Mouse (Mus musculus): Measurements from ENCODE around the gene Abca13. TPM values are rescaled to one million over a fixed set of nuclear protein-coding genes. Genes with fewer than 3 reads are reported as not detected.
"Not testable (repeated sequence)": the region's sequence is repeated elsewhere in the genome, so short reads cannot be mapped to it uniquely, and the experiment has no call there.

The Abca13 gene
- polyA plus RNA-seq, 1 experiment, result under 0.01 TPM

DNA sequence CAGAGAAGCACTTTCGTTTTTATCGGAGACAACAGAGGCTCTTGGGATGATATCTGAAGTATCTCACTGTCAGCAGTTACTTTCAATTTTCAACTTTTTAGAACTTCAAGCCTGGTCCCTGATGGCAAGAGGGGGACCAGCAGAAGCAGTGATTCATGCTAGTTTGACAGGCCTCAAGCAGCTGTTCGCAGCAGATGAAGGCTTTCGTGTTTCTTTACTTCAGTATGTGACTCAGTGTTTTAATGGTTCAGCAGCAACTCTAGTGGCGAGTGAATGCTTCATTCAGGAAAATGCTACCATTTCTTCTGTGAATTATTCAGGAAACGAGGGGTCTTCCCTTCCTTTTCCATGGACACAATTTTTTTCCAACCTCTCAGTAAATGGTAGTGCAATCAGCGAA lies 99.4 kb downstream of the Abca13 start:
- no peak for DNase-seq (ENCODE audit: low read depth)

- DNase-seq (ENCODE audit: low read depth), result no peak
Measured at GRCm38 (mm10) chr11:9299615-9300014, 107.9 kb downstream of the Abca13 start.

DNA sequence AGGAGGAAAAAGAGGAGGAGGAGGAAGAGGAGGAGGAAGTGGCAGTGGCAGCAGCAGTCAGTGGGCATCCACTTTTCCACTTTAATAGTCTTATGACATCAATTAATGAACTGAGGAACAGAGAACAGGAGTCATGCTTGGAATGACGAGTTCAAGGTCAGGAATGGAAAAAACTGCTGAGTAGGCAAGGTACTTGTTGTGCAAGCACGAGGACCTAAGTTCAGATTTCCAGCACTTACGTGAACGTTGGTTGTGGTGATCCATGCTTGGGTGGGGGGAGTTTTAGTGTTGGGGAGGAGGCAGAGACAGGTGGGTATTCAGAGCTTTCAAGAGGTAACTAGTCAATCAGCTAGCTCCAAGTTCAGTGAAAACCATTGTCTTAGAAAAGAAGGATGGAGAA lies 113.7 kb downstream of the Abca13 start:
- DNase-seq (ENCODE audit: low read depth), result no peak

DNA sequence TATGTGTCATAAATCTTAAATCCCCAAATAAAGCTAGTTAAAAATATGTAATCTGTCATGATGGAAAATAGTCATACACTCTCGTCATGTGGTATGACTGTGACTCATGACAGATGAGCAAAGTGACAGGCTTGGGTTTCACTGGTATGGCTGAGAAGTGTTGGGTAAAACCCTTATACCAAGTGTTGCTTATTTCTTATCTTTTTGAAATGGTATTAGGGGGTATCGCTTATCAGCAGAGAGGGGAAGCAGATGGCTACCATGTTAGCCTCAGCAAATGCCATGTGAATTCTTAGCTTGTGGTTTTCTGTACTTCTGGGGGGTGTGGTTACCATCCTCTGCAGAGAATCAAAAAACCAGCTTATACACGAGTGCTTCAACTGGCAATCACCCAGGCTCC lies 124.8 kb downstream of the Abca13 start:
- no peak for DNase-seq (ENCODE audit: low read depth)

DNA sequence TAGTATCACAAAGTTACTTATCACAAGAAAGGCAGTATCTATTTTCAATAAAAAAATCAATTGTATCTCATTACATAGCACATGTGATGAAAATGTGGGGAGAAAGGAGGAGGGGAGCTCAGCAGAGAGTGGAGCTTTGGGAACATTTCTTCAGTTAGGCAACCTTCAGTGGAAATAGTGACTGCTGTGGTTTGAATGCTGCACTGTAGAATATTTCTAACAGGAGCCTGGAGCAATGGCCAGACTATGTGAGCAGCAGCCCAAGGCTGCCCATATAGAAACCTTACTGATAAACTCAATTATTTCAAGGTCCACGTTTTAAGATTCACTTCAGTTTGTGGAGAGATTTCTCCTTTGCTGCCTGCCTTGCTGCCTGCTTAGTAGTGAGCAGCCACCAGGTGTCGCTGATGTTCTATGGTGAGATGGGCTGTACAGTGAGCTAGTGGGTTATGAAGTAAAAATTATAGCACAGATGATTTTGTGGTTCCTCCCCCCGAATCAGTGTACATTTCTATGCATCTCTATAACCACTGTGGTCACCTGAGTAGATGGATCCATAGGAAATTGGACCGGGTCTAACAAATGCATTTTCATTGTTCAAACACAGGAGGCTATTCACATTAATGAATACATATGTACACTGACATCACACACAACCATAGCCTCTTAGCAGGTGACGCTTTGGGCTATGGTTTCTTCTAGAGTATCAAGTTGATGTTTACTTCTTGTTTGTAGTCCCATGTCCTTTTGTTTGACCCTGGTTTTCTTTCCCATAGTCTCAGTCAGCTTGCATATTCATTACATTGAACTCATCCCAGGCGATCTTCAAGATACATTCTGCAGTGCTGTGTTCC lies 125.6 kb downstream of the Abca13 start:
- DNase-seq (ENCODE audit: low read depth), result no peak

DNA sequence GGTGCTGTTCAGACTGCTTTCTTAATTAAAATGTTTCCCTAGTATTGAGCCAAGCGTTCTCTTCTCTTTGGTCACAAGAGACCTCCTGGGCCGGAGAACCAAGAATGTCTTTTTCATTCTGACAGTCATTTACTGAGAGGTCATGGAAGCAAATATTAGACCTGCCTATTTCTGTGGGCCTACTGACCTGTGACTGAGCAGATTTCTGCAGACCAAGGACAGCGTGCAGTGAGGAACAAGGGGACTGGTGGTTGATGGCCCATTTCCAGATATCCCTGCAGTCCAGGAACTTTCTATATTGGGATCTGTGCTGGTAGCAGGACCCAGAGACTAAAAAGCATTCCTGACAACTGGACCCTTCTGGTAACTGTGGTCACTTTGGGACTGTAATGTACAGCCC lies 146.4 kb downstream of the Abca13 start:
- no peak for DNase-seq (ENCODE audit: low read depth)

GRCm38 (mm10) chr11:9347724-9348123 lies 156.0 kb downstream of the Abca13 start:
- no peak for DNase-seq (ENCODE audit: low read depth)

DNA sequence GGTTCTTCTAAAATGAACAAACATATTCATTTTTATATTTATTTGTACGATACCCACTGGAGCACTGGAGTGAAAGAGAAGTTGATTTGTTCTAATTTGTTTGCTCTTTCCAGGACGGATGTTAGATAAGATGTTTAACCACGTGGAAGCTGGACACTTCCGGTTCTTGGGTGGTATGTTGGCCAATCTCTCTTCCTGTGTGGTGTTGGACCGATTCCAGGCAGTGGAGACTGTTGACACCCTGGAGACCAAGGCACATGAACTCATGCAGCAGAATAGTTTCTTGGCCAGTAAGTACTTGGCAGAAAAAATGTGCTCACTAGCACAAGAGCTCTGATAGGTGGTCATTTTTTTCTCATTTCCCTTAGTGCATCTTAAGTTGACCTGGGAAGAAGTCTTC lies 181.4 kb downstream of the Abca13 start:
- DNase-seq (ENCODE audit: low read depth), result no peak

GRCm38 (mm10) chr11:9374426-9374825 lies 182.7 kb downstream of the Abca13 start:
- not testable (repeated sequence) for DNase-seq (ENCODE audit: low read depth)

GRCm38 (mm10) chr11:9388520-9388919 lies 196.8 kb downstream of the Abca13 start:
- no peak for DNase-seq (ENCODE audit: low read depth)

DNA sequence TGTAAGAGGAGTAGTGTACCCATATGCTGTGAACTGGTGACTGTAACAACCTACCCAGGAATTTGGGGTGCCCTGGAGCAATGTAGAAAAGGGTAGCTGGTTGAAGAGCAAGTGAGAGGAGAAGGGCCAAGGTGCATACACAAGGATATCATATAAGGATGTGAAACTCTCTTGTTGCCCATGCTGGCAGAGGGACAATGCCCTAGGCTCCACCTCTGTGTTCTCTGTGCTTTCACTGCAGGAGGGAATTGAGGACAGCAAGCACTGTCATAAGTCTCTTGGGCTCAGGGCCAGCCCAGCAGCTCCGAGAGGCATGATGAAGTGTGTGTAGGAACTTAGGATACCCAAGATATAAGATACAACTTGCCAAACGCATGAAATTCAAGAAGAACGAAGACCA lies 225.2 kb downstream of the Abca13 start:
- peak; percentile 62 for DNase-seq (ENCODE audit: low read depth)

DNA sequence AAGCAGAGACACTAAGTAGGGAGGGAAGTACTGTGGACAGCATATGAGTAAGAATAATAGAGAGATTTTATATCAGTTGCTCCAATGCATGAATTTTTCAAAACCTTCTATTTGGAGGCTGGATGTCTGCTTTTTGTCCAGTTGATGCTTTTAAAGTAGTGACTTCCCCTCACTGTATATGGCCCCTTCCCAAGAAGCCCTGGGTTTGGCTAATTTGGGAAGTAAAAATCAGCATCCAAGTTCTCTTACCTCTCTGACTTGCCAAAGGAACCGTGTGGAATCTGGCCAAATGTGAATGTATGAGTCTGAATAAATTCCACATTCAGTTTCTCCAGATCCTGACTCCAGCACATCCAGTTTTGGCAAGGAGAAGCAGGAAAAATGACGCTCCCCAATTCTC lies 228.5 kb downstream of the Abca13 start:
- DNase-seq (ENCODE audit: low read depth), result no peak

DNA sequence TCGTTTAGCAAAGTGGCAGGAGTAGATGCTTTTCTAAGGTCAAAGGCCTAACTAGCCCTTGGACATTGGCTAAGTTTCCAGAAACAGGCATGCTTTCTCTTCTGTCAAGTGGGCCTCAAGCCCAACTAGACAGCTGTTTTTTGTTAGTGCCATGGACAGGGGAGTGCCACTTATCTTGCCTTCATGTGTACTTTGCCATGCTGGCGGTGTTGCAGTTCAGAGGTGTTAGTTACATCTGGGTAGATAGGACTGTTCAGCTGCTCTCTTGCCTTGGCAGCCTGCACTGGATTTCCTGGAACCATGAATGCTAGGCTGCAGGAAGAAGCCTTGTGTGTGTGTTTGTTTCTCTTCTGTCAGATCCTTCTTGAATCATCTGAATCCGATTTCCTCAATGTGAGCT lies 235.7 kb downstream of the Abca13 start:
- no peak for DNase-seq (ENCODE audit: low read depth)

- peak; percentile 49 for DNase-seq (ENCODE audit: low read depth)
Measured at GRCm38 (mm10) chr11:9432807-9433206, 241.1 kb downstream of the Abca13 start.

DNA sequence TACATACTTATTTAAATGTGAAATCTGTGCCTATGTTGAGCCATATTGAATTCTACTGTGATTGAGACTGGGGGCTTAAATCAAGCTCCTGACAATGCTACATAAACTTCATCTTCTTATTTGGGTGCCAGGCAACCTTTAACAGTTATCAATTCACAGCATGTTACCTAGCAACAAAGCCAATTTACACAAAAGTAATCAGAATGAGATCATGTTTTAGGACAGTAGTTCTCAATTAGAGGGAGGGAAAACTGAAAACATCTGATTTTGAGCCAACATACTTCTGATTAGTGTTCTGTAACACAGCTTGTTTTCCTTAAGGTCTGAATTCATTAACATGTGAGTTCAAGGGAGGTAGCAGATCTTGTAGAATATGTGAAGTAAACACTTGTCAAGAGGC lies 244.9 kb downstream of the Abca13 start:
- DNase-seq (ENCODE audit: low read depth), result no peak

- DNase-seq (ENCODE audit: low read depth), result no peak
Measured at GRCm38 (mm10) chr11:9439781-9440180, 248.0 kb downstream of the Abca13 start.

DNA sequence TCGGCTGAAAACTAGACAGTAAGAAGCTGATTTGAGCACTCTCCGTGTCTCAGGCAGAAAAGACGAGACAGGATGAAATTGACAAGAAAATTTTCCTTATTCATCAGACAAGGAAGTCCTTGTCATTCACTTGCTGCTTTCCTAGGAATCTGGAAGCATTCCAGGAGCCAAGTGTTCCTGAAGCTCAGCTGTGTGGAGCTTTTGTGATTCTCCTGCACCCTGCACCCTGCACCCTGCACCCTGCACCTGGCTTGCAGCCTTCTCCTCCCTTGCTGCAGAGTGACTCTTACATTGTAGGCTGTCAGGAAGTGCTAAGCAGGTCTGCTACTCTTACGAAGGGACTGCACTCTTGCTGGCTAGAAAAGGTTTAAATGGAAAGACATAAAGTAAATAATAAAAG lies 249.4 kb downstream of the Abca13 start:
- no peak for DNase-seq (ENCODE audit: low read depth)

DNA sequence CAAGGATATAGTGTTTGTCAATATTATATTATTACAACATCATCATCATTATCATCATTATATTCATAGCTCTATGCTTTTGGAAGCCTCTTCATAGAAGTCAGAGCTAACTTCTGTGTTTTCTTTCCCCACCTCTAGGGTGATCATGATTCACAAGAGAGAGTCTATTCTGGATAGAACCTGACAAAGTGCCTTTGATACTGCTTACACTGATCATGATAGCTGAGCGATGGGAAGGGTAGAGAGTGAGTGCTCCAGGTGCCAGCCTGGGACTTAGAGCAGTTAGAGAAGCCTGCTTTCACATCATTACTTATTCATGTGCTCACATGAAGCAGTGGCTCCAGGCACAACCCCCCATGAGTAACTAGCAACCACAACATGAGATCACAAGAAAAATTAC lies 280.7 kb downstream of the Abca13 start:
- no peak for DNase-seq (ENCODE audit: low read depth)

DNA sequence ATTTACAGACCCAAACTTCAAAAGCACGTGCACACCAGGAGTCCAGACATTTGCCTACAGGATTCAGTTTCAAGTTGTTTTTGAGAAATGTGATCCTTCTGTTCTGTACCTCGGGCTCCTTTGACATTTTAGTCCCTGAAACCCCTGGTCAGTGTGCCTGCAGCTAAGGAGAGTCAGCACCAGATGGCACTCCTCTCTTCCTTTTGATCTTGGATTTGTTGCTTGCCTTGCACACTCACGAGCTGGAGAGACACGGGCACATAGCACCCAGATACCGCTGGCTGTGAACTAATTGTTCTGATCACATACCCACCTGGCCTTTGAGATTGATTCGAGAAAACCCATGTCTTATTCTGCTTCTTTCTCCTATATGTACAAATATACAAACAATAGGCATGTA lies 289.8 kb downstream of the Abca13 start:
- DNase-seq (ENCODE audit: low read depth), result no peak

GRCm38 (mm10) chr11:9500326-9501142 lies 308.8 kb downstream of the Abca13 start:
- no peak for DNase-seq (ENCODE audit: low read depth)

DNA sequence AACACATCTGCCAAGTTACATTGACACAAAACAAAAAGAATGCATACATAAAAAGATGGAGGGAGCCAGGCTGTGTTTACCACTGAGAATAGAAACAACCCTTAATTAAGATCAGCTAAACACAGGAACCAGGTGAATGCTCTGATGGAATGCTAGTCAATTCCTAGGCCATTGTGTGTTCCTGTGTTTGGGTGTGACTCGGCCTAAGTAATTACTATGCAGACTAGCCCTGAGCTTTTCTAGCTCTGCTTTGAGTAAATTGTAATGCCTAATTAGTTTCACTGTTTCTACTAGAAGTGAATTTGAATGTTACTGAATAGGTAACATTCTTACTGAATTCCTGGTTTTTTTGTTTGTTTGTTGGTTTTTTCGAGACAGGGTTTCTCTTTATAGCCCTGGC lies 323.2 kb downstream of the Abca13 start:
- not testable (repeated sequence) for DNase-seq (ENCODE audit: low read depth)

- DNase-seq (ENCODE audit: low read depth), result peak; percentile 54
Measured at GRCm38 (mm10) chr11:9528556-9528955, 336.8 kb downstream of the Abca13 start.

- DNase-seq (ENCODE audit: low read depth), result peak; percentile 9
Measured at GRCm38 (mm10) chr11:9531715-9532114, 340.0 kb downstream of the Abca13 start.
